Mouse (Mus musculus) heart, postnatal 36 days (tissue): ENCODE data around the gene Padi6. TPM values are rescaled to one million over a fixed set of nuclear protein-coding genes. Genes with fewer than 3 reads are reported as not detected.
A peak's percentile ranks its signal among the peaks of the same experiment; 100 is the strongest.

Experiments used
- DNase-seq, 2 experiments: peaks; one replicate each; pipeline ENCODE4 v3.0.0; 2021 to 2022
- intact Hi-C: fragments of 180-260 bp; cut with DNase I; formaldehyde crosslinking; loops from one replicate; pipeline ENCODE4 v1.15.1; 2025
- total RNA-seq, 2 experiments: library from RNA; stranded (reverse); gene quantifications; 2 replicates each; pipeline ENCODE4 v1.2.3; 2021

Gene Padi6
- total RNA-seq, 2 experiments from 2014 or later, result not detected

DNA sequence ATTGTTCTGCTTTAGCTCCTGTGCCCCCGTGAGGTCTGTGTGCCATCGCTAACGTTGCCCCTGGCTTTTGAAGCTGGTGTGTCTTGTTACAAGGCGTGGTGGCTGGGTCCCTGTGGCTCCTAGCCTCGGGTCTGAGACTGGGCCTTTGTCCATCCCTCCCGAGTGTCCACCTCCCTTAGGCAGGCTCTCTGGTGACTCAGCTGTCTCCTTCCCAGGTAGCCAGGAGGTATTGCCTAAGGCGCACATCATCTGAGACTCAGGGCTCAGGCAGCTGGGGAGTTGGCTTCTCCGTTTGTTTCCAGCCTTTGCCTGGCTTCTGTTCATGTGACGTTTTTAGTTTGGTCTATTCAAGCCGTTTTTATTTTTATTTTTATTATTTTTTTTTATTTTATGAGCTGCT is 31.7 kb downstream of the Padi6 start:
- intact Hi-C loops, result no loop called here
- DNase-seq, result no peak

DNA sequence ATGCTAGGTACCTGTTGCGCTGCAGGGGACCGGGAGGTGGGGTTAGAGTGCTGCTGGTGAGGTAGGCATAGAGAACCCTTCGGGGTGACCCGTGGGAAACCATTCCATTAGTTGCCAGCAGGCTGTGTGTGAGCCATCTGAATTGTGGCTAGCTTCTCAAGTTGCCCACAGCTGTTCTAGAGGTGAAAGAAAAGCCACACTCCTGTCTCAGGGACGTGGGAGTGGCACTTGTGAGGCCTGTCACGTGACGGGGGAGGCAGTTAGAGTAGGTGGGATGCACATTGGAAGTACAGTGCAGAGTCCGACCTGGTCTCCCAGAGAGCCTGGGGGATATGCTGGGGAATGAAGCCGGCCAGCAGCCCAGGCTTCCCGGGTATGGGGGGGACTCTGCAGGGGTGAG is 32.8 kb downstream of the Padi6 start:
- intact Hi-C loops, result no loop called here
- no peak for DNase-seq

- intact Hi-C loops, result no loop called here
- no peak for DNase-seq
Measured at GRCm38 (mm10) chr4:140709111-140709510, 33.3 kb downstream of the Padi6 start.

DNA sequence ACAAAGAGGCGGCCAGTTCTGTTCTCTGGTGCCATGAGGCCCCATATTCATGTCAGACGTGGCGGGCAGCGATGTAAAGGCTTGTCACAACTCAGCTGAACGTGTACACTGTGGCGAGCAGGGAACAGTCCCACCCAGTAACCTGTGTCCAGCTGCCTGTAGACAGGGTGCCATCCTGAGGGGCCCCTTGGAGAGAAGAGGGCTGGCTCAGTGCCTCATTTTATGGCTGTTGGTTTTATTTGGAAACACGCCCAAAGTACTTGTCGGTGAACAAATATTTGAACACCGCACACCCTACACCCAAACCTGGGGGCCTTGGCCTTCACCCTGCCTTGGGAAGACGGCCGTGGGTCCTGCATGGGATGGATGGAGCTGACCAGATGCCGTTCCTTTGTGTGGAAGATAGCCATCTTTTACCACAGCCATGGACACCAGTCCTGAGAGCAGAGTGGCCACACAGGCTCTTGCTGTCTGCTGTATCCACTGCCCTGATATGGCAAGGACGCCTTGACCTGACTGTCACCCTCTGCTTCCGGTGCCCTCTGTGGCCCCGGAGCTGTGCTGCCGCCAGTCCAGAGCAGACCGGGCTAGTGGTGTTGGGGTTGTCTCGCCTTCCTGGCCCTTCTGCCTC is 34.0 kb downstream of the Padi6 start:
- intact Hi-C loops, result no loop called here
- no peak for DNase-seq

DNA sequence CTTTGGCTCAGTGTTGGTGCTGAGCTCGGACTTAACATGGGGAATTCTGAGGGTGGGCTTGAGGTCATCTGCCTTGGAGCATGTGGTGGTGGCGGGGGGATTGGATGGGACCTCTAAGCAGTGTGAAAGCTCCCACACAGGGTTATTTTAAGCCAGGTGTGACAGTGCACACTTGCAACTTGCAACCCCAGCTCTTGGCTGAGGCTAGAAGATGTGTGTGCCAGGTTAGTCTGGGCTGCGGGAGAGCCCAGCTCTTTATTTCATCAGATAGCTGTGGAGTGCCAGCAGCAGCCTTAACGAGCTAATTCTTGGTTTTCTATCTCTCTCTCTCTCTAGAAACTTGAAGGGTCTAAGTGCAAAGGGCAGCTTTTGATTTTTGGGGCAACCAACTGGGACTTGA is 34.8 kb downstream of the Padi6 start:
- no peak for DNase-seq

GRCm38 (mm10) chr4:140704166-140704565 is 38.3 kb downstream of the Padi6 start:
- intact Hi-C loops, result no loop called here
- DNase-seq, result no peak

More for the DNA sequence above, 34.8 kb downstream of the Padi6 start:
- intact Hi-C loops, result no loop called here

GRCm38 (mm10) chr4:140703636-140704035 is 38.8 kb downstream of the Padi6 start:
- DNase-seq, result no peak
- intact Hi-C loops, result no loop called here

DNA sequence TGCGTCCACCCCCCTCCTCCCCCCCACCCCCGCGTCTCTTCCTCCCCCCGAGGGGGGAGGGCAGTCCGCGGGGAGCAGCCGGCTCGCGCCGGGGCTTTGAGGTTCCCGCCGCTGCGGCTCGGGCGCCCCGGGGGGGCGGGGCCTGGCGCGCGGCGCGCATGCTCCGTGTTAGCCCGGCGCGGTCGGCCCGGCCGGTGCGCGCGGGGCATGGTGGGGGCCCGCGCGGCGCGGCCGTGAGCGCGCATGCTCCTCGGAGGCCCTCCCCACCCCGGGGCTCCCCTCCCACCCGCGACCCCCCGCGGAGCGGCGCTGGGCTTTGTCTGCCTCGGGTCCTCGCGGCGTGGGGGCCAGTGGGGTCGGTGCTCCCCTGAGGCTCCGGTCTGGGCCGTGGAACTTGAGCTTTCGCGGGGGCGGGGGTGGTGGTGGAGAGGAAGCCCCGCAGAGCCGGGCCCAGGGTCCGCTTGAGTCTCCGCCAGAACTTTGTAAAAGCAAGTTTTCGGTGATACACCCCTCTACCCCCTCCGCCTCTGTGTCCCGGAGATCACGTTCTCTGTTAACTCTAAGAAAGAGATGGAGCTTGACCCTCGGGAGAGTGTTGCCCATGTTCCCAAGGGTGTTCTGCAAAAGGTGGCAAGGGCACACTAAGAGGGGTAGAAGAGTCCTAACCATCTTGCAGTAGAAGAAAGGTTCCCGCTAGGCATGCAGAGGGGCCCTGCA is 39.7 kb downstream of the Padi6 start:
- intact Hi-C loops, result no loop called here
- peak; percentile 86 to 89 for DNase-seq

GRCm38 (mm10) chr4:140701716-140702561 is 40.5 kb downstream of the Padi6 start:
- intact Hi-C loops, result loop anchor here (2.0 kb wide), 1 partner anchor 21 kb away; no protein-coding TSS in a partner anchor
- DNase-seq, result peak; percentile 25 to 55

GRCm38 (mm10) chr4:140701049-140701715 is 41.3 kb downstream of the Padi6 start:
- intact Hi-C loops, result loop anchor here (2.0 kb wide), 1 partner anchor 20 kb away; no protein-coding TSS in a partner anchor
- peak; percentile 85 to 86 for DNase-seq

DNA sequence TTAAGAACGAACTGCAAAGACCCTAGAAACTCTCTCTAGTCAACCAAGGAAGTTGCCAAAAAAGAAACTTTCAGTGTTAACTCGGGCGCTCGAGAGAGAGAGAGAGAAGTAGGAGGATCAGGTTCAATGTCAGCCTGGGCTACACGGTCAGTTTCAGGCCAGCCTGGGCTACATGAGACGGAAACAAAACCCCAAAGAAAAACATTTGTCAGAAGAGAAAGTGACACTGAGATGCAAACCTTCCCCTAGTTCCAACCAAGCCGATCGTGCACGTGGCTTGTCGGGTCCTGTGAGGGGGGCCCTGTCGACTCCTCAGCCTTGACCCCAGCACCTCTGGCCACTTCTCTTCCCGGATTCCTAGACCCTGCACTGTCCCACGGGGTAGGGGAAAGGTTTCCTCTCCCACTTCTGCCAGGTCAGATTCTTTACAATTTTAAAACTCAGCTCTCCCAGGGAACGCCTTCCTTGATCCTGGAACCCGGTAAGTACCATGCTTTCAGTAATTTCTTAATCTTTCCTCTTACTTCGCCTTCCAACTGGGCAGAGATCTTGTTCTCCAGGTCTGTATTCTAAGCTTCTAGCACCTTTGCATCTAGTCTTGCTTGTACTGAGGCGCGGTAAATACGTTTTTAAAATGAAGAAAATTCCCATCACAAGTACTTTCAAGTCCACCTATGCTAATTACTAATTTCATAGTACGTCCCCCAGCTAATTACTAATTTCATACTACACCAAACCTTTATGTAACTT is 42.0 kb downstream of the Padi6 start, which contains the start of gene Rcc2:
TSS of gene Rcc2 (plus strand) at position 273 of the 750 bp plus-strand sequence.
- DNase-seq, result no peak
- intact Hi-C loops, result loop anchor here (2.0 kb wide), 1 partner anchor 20 kb away; no protein-coding TSS in a partner anchor

DNA sequence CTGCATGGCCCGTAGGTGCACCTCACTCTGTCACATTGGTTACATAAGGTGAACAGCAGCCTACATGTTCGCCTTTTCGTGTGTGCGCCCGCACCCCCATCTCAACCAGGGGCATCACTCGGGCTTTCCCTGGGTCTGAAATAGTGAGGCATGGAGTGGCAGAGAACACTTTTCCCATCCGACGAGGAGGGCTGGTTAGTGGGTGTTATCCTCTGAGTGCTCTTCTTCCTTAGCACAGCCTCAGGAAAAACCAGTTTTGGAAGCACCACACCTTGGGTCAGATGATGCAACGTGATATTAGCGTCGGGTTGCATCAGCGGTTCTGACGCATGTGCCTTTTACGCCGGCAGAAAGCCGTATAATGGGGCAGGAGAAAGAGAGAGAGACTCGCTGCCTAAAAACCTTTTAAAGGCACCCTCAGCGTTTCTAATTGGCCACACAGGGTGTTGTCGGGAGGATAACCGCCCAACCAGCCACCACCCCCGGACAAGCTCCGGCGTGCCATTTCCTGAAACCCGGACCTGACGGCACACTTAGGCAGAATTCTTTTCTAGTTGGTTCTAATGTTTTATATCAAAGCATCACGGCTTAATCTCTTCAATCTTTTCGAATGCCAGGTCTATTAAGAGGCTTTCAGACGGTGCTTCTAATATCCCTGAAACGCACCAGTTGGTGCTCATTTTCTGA is 42.9 kb downstream of the Padi6 start:
- peak; percentile 69 to 72 for DNase-seq
- intact Hi-C loops, result loop anchor here (2.0 kb wide), 1 partner anchor 19 kb away; no protein-coding TSS in a partner anchor

DNA sequence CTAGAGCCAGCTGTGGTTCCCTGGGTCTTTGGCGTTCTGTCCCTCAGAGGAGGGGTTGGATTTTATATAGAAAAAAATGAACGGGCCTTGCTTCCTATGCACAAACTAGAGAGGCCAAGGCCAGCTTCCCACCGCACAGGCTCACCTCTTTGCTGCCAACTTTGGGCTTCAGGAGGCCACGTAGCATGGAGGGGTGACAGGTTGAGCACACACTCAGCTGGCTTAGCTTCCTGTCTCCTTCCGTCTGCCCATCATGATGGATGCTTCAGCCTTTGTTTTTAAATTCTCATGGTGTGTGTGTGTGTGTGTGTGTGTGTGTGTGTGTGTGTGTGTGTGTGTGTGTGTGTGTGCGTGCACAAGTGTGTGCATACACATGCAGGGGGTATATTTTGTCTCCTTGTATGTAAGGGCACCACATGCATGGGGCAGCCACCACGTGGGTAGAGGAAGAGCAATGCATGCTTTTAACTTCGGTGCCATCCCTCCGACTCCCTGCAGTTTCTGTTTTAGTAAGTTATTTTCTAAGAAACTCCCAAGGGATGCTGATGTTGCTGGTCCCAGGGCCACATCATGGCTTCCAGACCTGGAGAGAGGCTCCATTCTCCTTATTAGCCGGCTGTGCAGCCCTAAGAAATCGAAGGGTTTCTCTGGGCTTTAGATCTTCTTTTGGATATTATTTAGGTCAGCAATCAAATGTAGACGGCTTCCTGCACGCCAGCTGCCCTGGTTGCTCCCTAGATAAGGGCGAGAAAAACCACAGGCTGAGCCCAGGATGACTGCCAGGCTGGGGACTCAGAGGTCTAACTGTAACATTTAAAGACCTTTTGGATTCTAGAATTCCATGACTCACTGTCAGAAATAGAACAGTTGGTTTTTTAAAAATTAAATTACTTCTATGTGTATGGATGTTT is 46.5 kb downstream of the Padi6 start:
- DNase-seq, result no peak
- intact Hi-C loops, result no loop called here

DNA sequence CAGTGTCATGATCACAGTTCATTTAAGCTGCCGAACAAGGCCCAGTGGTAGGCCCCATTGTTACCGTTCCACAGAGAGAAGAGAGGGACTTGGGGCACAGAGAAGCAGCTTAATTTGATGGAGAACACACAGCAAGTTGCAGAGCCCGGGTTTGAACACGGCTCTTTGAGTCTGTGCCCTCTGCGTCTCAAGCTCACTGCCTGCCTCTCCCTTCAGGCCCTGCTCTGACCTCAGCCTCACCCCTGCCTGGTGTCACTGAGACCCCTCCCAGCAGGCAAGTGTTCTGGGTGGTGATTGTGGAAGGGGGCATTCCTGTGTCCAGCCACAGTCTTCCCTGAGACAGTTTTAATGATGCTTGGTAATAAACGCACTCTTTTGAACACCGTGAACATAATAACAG is 47.3 kb downstream of the Padi6 start:
- no peak for DNase-seq
- intact Hi-C loops, result no loop called here

DNA sequence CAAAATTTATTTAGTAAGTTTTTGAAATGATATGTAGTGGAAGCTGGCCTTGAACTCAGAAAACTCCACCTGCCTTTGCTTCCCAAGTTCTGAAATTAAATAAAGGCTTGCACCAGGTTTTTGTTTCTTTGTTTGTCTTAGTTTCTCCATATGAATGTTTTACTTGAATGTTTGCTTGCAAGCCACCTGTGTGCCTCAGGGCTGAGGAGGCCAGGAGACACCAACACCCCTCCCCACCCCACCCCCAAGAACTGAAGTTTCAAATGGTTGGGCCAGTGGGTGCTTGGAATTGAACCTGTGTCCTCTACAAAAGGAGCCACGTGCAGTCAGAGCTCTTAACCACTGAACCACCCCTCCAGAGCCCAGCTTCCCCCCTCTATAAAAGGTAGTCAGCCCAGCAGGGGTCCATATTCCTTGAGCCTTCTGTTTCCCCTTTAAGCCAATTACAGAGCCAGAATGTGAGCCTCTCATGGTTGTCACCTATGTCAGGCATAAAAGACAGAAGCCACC is 47.8 kb downstream of the Padi6 start:
- intact Hi-C loops, result no loop called here
- DNase-seq, result no peak

GRCm38 (mm10) chr4:140693513-140693912 is 48.9 kb downstream of the Padi6 start:
- DNase-seq, result no peak
- intact Hi-C loops, result no loop called here

- intact Hi-C loops, result no loop called here
- no peak for DNase-seq
Measured at GRCm38 (mm10) chr4:140691481-140691880, 51.0 kb downstream of the Padi6 start.
